Mouse (Mus musculus) embryo, embryonic 11.5 days (tissue): ENCODE data around the gene Krit1.
"Not testable (repeated sequence)": the region's sequence is repeated elsewhere in the genome, so short reads cannot be mapped to it uniquely, and the experiment has no call there.

Experiments used
- DNase-seq: peaks from one replicate; pipeline ENCODE4 v3.0.0-alpha.2; 2012; ENCODE audit warnings: low read depth, low spot score

Krit1 gene

DNA sequence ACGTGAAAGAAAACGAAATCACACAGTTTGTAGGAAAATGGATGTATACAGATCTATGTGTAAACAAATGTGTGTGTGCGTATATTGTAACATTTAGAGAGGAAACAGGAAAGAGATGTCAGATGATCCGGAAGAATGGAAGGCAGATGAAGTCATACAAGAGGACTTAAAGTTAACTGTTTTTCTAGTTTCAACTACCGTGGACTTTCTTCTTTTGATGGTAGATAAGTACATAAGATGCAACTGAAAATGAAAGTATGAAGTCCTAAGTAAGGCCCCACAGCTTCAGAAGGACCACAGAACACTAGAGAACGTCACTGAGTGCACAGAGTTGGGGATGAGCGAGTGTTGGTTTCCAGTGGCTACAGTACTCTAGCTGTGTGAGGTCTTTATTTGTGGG lies 83.9 kb downstream of the Krit1 start:
- not testable (repeated sequence) for DNase-seq

DNA sequence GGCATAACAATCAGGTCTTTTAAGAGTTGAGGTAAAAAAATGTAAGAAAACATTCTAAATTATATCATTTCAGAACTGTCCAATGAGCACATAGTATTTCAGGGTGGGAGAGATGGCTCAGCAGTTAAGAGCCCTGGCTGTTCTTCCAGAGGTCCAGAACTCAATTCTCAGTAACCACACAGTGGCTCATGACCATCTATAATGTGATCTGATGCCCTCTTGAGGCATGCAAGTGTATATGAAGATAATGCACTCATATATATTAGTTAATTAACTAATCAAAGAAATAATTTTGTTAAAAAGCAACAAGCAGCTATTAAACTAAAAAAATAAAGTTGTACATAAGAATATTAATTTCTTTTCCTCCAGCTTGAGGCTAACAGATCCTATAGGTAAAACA lies 86.2 kb downstream of the Krit1 start:
- no peak for DNase-seq

DNA sequence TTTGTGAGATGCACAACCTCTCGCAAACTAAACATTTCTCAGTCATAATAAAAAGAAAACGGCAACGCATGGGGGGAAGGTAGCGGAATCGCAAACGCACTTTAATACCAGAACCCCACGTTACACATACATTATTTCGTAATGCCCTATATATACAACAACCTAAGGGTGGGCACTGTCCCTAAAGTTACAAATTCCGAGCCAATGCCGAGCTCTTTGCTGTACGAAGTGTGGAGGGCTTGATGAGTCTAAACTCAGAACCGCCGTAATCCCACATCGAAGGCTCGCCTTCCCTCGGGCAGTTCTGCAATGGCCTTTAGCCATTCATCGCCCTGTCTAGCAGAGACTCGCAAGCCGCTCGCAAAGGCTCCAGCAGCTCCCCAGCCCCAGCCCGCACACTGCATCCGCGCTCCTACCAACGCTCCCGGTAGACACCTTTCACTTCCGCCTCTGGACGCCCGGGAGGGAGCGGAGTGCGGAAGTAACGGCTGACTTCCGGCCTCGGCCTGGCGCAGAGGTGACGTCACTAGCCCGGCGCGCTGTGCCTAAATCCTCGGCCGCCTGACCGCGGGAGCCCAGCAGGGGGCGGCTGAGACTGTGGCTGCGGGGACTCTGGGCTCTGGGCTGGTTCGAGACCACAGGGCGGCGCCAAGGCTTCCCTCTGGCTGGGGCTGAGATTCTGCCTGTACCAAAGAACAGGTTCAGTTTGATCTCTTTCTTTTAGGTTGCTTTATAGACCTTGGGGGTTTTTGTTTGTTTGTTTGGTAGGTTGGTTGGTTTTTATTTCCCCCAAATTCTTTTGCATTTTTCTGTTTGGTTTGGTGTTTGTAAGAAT lies 90.7 kb downstream of the Krit1 start, which contains the start of gene Mterf1a:
Mterf1a (minus strand) TSS at position 475 of the 835 bp plus-strand sequence.
- peak; percentile 14 for DNase-seq

DNA sequence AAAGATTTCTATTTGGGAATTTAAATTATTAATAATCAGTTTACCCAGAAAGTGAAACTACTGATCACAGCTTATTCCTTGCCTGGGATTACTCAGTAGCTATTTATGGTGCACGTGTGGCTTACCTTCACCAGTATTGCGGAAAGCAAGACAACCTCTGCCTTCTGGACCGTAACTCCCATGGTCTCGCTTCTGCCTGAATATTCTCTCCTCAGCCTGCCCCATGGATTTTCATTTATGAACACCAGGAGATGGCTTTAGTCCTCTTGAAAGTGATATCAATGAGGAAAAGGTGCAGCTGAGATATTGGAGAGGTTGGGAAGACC lies 91.3 kb downstream of the Krit1 start:
- DNase-seq, result not testable (repeated sequence)
